Mouse (Mus musculus) right cerebral cortex, adult 18-20 months (tissue): ENCODE measurements around the gene Pmm2.

ENCODE experiments used
- DNase-seq: peaks from one replicate; pipeline ENCODE4 v3.0.0; 2022; ENCODE audit warnings: mixed read lengths

The Pmm2 gene

DNA sequence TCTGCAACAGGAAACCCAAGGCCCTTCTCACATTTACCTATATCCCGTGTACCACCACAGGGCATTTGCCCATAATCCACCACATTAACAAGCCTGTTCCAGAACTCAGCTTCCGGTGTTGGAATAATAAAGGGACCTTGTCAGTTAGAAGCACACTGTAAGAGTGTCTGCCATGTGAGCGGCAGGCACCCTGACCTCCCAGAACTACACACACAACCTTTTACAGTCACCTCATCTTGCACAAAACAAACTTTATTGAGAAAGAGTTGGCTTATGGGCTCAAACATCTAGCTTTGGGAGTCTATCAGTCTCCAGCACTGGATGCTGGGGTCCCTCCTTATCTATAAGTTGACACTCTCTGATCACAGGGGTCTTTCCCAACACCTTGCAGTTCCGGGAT lies 20.9 kb downstream of the Pmm2 start:
- DNase-seq = no peak

GRCm38 (mm10) chr16:8658764-8659163 lies 21.3 kb downstream of the Pmm2 start:
- no peak for DNase-seq

DNA sequence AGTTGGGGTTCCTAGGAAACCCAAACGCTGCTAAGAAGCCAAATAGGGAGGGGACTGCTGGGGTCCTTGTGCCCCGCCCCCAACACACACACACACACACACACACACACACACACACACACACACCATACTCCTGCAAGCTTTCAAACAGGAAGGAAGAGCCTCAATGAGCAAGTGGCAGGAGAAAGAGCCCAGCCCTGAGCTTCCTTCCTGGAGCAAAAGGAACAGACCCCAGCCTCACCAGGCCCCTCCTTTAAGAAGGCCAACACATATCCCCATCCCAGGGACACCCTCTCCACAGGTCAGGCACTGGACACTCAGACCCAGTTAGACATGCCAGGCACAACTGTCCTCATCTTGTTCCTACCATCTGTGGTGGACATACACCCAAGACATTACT lies 25.5 kb downstream of the Pmm2 start:
- DNase-seq = no peak

DNA sequence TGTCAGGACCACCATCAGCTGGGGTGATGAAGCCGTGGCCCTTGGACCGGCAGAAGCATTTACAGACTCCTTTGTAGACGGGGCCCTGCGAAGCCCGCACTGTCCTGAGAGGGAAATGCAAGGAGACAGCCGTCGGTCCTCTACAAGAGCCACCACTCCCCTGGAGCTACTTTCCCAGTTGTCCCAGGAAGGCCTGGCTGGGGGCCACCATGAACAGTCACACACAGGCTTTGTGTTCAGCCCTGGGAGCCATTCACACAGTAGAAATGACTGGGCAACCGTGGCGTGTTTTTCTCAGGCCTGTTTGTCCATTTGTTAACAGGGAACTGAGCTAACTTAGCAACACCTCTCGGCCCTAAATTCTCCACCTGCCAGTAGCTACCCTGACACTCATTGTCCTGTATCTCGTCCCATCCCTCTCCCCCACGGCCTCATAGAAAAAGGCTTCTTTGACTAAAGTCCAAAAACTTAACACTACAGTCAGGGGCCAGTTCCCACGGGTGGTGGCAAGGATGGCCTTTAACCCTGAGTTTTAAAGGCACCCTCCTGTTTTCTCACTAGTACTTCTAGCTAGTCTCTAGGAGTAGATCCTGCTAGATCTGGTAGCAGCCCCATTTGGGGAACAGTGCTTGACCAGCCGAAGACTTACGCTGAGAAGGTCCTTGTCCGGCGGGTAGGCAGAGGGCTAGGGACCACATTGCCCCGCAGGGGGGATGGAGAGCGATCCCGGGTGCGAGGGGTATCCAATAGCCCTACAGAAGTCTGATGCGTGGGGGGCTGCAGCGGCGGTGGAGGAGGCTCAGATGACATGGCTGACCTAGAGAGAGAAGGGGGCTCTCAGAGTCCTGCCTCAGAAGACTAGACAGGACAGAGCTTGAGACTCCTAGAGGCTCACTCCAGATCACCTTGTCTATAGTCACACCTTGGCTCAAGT lies 26.4 kb downstream of the Pmm2 start:
- peak; percentile 20 for DNase-seq

- DNase-seq = no peak
These were observed 27.9 kb downstream of the Pmm2 start for GRCm38 (mm10) chr16:8665367-8665766.

DNA sequence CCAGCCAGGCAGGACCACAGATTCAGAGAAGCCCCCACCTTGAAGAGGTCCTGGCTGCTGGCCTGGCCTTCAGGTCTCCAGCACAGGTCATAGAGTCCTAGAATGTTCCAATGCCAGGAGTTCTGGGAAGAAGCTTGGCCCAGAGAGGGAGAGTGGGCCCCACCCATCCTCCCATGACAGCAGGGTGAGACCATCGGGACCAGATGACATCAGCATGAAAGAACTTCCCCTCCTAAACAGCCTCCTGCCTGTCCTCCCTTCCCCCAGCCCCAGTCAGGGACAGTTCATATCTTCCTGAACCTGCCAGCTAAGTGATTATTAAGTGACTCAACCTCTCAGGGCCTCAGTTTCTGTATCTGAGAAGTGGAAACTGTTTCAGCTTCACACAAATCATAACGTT lies 29.0 kb downstream of the Pmm2 start:
- DNase-seq = no peak

DNA sequence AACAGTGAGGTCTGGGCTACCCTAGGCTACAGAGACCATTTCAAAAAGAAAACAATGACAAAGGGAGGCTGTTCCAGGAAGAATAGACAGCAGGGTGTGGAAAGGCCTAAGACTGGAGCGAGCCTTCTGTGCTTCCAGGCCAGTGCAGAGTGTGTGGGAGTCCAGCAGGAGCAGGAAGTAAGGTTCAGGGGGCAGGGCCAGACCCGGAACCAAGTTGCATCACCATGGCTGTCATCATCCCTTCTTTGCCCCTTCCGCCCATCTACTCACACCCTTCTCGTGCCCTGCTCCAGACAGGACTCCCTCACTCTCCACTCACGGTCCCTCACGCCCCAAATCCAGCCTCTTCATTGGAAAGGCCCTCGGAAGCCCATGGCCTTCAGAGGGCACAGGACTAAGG lies 29.8 kb downstream of the Pmm2 start:
- DNase-seq = no peak

GRCm38 (mm10) chr16:8667814-8668213 lies 30.3 kb downstream of the Pmm2 start:
- no peak for DNase-seq

- DNase-seq = no peak
These were observed 30.9 kb downstream of the Pmm2 start for GRCm38 (mm10) chr16:8668386-8668785.

- DNase-seq = no peak
These were observed 32.0 kb downstream of the Pmm2 start for GRCm38 (mm10) chr16:8669432-8669831.

DNA sequence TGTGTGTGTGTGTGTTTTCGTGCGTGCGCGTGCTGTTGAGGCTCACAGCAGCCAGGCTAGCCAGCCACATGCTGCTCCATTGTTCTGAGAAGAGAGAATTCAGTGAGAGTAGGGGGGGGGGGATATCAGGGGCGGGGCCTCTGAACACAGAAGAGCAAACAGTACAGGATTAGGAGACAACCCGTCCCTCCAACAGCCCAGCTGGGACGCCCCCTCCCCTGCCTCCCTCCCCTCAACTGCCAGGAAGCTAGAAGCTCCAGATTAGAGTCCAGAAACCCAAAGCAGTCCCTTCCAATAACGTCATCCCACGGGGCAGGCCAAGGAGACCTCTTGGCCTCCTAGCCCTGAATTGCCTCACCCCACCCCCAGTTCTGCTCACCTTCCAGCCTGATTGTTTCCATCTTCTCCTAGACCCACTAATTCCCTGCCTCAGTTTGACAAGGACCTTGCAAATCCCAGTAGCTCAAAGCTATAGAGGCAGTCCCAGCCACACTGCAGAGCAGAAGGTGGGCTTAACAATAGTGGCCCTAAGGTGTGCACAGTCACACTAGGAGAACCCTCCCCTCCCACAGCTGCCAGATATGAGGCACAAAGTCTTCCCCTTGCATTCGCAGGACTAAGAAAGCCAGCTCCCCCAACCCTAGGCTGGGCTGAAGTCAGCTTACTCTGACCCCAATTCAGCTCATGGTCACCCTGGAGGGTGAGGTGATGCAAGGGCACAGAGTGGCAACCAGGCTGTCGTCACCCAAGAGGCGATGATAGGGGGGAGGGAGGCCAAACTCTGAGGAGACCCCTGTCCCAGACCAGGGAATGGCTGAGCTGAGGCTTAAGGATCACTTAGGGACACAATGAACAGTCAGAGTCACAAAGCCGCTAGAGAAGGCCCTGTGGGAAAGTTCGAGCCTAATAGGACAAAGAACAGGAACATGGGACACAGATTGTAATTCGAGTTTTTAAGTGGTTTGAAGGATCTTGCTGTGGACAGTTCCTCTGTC lies 32.9 kb downstream of the Pmm2 start:
- no peak for DNase-seq

DNA sequence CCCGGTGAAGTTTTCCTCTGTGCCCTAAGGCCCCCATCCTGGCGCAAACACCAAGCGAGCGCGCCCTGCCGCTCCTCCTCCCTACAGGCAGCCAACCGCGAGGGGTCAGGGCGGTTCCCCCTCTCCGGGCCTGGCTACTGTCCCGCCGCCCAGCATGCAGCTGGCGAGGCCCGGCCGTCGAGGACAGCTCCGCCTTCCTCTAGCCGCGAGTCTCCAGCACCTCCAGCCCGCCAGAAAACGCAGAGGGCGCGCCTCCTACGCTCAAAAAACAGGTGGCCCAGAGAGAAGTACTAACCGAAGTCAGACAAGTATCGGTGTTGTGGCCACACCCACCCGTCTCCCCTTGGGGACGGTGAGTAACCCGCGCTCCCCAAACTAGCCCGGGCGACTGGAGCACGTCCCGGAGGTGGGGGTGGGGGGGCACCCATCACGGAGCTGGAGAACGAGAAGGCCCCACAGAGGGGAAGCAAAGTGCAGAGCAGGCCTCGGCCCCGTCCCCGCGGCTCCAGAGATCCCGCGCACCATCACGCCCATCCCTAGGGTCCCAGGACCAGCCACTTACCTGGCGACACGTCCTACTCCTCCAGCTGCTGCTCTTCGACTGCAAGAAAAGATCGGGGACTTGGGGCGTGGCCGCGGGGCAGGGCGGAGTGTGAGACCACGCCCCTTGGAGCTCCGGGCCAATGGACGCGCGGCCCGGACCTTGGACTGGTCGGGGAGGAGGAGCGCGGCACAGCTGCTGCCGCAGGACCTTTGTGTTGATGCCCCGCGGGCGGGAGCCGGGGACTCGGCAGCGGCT lies 34.3 kb downstream of the Pmm2 start, which contains the start of gene Carhsp1:
Carhsp1 (minus strand) TSS at position 605 of the 799 bp plus-strand sequence.
- peak; percentile 88 for DNase-seq

DNA sequence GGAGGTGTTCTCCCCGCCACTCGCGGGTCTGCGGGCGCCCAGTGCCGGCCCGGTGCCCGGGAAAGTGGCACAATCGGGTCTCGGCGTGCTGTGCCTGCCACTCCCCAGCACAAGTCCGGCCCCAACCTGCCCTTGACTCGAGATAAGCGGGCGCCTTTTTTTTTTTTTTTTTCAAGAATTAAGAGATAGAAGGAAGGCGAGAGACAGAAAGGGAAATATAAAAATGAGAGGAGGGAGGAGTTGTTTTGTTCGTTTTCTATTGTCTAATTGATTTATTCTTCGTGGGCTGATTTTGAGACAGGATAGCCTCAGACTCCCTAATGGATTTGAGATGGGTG lies 34.8 kb downstream of the Pmm2 start:
- DNase-seq = no peak

DNA sequence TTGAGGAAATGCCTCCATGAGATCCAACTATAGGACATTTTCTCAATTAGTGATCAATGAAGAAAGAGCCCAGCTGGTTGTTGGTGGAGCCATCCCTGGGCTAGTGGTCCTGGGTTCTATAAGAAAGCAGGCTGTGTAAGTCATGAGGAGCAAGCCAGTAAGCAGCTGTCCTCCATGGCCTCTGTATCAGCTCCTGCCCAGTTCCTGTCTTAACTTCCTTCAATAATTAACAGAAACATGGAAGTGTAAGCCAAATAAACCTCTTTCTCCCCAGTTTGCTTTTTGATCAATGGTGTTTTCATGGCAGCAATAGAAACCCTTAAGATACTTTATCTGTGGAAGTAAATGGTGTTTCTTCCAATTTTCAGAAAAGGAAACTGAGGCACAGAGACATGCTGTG lies 35.3 kb downstream of the Pmm2 start:
- no peak for DNase-seq

GRCm38 (mm10) chr16:8673343-8673742 lies 35.9 kb downstream of the Pmm2 start:
- no peak for DNase-seq

GRCm38 (mm10) chr16:8674165-8674564 lies 36.7 kb downstream of the Pmm2 start:
- DNase-seq = no peak

GRCm38 (mm10) chr16:8675559-8675958 lies 38.1 kb downstream of the Pmm2 start:
- no peak for DNase-seq

- DNase-seq = no peak
These were observed 38.8 kb downstream of the Pmm2 start for GRCm38 (mm10) chr16:8676228-8676627.

DNA sequence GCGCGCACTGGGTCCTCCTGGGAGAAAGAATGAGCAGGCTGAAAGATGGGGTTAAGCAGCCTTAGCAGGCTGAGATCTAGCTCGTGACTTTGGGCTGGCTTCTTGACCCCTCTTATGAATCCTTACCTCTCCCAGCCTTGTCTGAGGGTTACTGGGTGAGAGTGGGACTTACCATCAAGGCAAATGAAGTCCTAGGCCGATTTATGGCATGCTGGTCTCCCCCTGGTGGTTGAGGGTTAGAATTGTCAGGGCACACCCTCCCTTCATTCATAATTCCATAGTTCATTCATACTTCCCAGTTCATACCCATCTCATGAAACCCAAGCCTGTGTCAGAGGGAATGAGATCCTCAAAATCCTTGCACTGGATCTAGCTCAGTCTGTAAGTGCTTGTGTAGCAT lies 39.3 kb downstream of the Pmm2 start:
- DNase-seq = peak; percentile 37

GRCm38 (mm10) chr16:8678035-8678434 lies 40.6 kb downstream of the Pmm2 start:
- DNase-seq = no peak

GRCm38 (mm10) chr16:8678676-8679075 lies 41.2 kb downstream of the Pmm2 start:
- DNase-seq = no peak

GRCm38 (mm10) chr16:8679780-8680179 lies 42.3 kb downstream of the Pmm2 start:
- DNase-seq = no peak

DNA sequence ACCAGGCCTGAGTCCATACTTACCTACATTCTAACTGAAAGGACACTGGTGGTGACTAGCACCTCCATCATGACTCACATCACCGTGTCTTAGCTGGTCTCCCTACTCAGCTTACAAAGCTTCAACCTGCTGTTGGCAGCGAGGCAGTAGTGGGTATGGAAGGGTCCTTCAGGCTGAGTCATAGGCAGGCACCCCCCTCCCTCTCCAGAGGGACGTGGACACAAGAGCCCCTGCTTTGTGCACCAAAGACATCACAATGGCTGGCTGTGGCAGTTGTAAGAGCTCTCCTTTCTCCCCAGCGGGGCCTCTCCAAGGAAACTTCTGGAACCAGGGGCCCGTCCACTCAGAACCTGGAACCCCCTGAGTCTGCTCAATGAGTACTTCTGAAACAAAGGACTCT lies 43.0 kb downstream of the Pmm2 start, which contains the start of gene Gm5767:
Gm5767 (plus strand) TSS at position 301 of the 400 bp plus-strand sequence.
- no peak for DNase-seq
